Mouse (Mus musculus) lung, adult 10 weeks (tissue): Measurements from ENCODE around the gene Heatr4. TPM values are rescaled to one million over a fixed set of nuclear protein-coding genes. Genes with fewer than 3 reads are reported as not detected.

Experiments
- polyA plus RNA-seq: library from polyadenylated mRNA; stranded (reverse); fragments of 350-450 nt; fragmentation: Illumina TruSeq; extraction: RNeasy Lipid Tissue Mini Kit (QIAGEN cat#74804); gene quantifications from one replicate; pipeline ENCODE4 v1.2.3, GENCODE M21; 2014; ENCODE audit warnings: low read depth, low replicate concordance; ENCODE audit not compliant: insufficient read depth

Heatr4 gene
- polyA plus RNA-seq: not detected

DNA sequence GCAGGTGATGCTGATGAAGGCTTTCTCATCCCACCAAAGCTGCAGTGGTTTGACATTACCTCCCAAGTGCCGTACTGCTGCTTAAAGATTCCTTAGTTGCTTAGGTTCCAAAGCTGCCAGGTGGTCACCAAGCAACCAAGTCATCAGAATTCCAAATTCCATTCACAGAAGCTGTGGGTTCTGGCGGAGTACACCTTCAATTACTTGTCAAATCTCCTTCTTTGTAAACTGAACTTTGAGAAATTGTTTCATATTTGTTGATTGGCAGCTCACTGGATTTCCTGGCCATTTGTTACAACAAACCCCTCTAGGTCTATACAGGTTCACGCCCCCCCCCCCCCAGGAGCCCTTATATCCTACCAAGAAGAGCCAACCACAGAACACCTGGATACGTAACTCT lies at the start of gene Heatr4:
Heatr4 (minus strand) TSS at position 101 of the 400 bp plus-strand sequence.

DNA sequence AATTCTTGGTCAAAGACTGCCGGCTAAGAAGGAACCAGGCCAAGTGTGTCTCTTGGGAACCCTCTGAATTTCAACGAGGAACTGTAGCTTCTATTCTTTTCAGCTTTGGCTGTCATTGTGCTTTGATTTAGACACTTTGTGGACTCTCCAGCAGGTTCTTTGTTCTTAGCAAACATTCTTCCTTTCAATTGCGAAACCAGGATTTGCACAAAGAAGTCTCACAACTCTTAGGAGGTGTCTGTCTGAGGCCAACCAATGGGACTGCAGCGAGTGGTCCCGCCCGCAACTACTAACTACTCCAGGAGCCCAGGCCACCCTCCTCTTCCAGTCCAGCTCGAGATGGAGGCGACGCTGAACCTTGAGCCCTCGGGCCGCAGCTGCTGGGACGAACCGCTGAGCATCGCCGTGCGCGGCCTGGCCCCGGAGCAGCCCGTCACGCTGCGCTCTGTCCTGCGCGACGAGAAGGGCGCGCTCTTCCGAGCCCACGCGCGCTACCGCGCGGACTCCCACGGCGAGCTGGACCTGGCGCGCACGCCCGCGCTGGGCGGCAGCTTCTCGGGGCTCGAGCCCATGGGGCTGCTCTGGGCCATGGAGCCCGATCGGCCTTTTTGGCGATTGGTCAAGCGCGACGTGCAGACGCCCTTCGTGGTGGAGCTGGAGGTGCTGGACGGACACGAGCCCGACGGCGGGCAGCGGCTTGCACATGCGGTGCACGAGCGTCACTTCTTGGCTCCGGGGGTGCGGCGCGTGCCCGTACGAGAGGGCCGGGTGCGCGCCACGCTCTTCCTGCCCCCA lies 24.7 kb upstream of the Heatr4 start, which contains the start of gene Acot1:
Acot1 (plus strand) TSS at position 320 of the 795 bp plus-strand sequence.

DNA sequence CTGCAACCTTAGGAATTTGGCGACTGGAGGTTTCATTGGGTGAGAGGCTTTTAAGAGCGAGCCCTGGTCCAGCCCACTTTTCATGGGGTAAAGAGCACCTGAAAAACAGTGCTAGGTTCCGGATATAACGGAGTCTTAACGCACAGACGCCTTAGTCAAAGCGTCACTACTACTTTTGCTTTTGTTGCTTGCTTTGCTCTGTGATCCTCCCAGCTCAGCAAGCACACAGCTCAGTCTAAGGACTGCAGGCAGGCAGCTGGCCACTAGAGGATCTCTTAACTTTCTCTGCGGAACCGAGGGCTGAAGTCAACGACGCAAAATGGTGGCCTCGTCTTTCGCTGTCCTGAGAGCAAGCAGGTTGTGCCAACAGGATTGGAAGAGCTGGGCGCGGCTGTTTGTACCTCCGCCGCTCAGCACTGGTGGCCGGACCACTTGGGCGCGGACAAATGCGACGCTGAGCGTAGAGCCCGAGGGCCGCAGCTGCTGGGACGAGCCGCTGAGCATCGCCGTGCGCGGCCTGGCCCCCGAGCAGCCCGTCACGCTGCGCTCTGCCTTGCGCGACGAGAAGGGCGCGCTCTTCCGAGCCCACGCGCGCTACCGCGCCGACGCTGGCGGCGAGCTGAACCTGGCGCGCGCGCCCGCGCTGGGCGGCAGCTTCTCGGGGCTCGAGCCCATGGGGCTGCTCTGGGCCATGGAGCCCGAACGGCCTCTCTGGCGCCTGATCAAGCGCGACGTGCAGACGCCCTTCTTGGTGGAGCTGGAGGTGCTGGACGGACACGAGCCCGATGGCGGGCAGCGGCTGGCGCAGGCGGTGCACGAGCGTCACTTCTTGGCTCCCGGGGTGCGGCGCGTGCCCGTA lies 3.2 kb upstream of the Heatr4 start, which contains the start of gene Acot2:
Acot2 (plus strand) TSS at position 279 of the 859 bp plus-strand sequence.

DNA sequence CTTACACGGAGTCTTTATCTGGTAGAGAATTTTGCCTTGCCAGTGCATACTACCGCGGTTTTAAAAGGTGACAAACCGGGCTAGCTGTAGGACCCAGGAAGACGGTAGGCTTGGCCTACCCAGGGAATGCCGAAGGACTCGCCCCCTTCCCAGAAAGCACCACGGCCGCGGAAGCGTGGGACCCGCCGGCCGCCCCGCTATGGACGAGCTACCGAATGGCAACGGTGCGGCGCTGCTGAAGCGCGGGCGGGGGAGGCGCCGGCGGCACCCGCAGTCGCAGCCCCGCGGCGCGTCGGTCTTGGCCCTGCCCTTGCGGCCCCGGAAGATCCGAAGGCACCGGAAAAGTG lies 34.2 kb downstream of the Heatr4 start, which contains the start of gene Riox1:
Riox1 (plus strand) TSS at position 116 of the 347 bp plus-strand sequence.

DNA sequence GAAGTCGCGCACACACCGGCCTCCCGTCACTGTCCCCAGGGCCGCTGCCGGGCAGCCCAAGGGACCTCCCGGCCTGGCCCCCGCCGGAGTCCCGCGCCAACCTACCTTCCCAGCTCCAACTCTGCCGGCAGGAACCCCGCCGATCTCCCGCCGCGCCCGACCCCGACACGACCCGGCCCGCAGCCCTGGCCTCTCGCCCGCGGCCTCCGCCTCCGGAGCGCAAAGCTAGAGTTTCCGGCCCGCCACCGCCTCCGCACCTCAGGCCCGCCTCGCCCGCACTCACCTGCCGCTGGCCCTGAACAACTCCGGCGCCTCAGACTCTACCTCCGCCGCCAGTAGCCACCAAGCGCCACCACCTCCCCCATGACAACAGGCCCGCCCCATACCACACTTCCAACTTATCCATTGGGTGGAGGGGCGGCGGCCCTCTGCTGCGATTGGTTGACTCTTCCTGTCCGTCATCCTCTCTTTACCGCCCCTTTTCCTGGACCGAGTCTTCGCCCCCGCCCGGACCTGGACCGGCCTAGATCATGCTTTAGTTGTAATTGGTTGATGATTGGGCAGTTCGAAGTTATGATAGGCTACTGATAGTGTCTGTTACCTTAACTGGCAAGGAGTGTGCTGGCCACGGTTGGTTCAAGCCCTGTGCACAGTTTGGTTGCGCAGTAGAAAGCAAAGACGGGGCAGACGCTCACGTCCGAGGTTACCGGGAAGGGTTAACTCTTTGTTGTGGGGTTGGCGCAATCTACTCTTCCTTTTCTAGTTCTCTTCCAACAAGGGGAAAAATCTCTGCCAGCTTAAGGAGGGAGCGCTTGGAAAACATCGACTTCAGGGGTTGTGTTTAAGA lies 62.9 kb downstream of the Heatr4 start, which contains the start of gene Numb:
Numb (minus strand) TSS at position 400 of the 847 bp plus-strand sequence.

Other genes starting within 250 kb of the Heatr4 start
- gene Papln, start 221.2 kb downstream of the Heatr4 start, polyA plus RNA-seq: 0.14 TPM
- 36.8 TPM for gene Numb, start 62.9 kb downstream of the Heatr4 start, polyA plus RNA-seq
- 11.2 TPM for gene Riox1, start 34.2 kb downstream of the Heatr4 start, polyA plus RNA-seq
- 9.2 TPM for gene Acot2, start 3.0 kb upstream of the Heatr4 start, polyA plus RNA-seq
- 97.6 TPM for gene Acot1, start 24.6 kb upstream of the Heatr4 start, polyA plus RNA-seq
- gene Acot4, start 53.5 kb upstream of the Heatr4 start, polyA plus RNA-seq: 0.31 TPM
- gene Gm49366, start 54.1 kb upstream of the Heatr4 start, polyA plus RNA-seq: not detected
- gene Acot3, start 67.3 kb upstream of the Heatr4 start, polyA plus RNA-seq: not detected
- gene Acot5, start 84.5 kb upstream of the Heatr4 start, polyA plus RNA-seq: not detected
- gene Acot6, start 115.8 kb upstream of the Heatr4 start, polyA plus RNA-seq: 1.3 TPM
- gene Dnal1, start 129.5 kb upstream of the Heatr4 start, polyA plus RNA-seq: 4.7 TPM
- gene Pnma1, start 163.6 kb upstream of the Heatr4 start, polyA plus RNA-seq: 1.4 TPM
- gene Elmsan1, start 234.0 kb upstream of the Heatr4 start, polyA plus RNA-seq: 7.2 TPM